Mouse (Mus musculus) stomach, postnatal 0 days (tissue): ENCODE results near the gene Six5.

Experiments used
- CTCF ChIP-seq: IDR thresholded peaks from 2 replicates; pipeline ENCODE4 v1.5.1; 2016; ENCODE audit warnings: antibody characterized with exemption, low read depth, mild to moderate bottlenecking, moderate library complexity
- EP300 ChIP-seq: optimal IDR thresholded peaks from 2 replicates; pipeline ENCODE3; 2016; ENCODE audit warnings: antibody characterized with exemption

- TF ChIP-seq CTCF = no peak
- TF ChIP-seq EP300 = no peak
Measured at GRCm38 (mm10) chr7:19046286-19047069, 47.9 kb upstream of the Six5 start.
